Mouse (Mus musculus): ENCODE measurements around the gene Emc3.

GRCm38 (mm10) chr6:113508947-113509280 lies 22.5 kb downstream of the Emc3 start:
- TF ChIP-seq CTCF (IDR thresholded peaks at IDR 0.05; ENCODE audit: low read depth, low read length) (no peak), GATA1 (IDR thresholded peaks at IDR 0.05; ENCODE audit: borderline replicate concordance, low read length) (no peak), POLR2AphosphoS5 (IDR thresholded peaks at IDR 0.05; ENCODE audit: insufficient replicate concordance, low read depth, low read length) (no peak), TAL1 (conservative IDR thresholded peaks at IDR 0.05; ENCODE audit: low read depth, low read length) (no peak)
